Mouse (Mus musculus) forebrain, embryonic 13.5 days (tissue): ENCODE measurements around the gene Grk1. TPM values are rescaled to one million over a fixed set of nuclear protein-coding genes. Genes with fewer than 3 reads are reported as not detected.

Source experiments
- ATAC-seq: fragments of 200-750 bp; cut with Nextera tagmentation; 2 replicates; pipeline ENCODE4 v1.8.0; 2017
- H3K27ac ChIP-seq: fragments of 300-500 bp; sonication (generic); 2 replicates; pipeline ENCODE4 v1.5.1; 2015; ENCODE audit warnings: inconsistent platforms, mild to moderate bottlenecking, moderate library complexity
- H3K27me3 ChIP-seq: fragments of 300-500 bp; sonication (generic); 2 replicates; pipeline ENCODE4 v1.6.1; 2015; ENCODE audit warnings: mild to moderate bottlenecking, inconsistent platforms
- H3K36me3 ChIP-seq: fragments of 300-500 bp; sonication (generic); 2 replicates; pipeline ENCODE4 v1.6.1; 2015; ENCODE audit warnings: mild to moderate bottlenecking, inconsistent platforms; ENCODE audit not compliant: poor library complexity, severe bottlenecking
- H3K4me1 ChIP-seq: fragments of 300-500 bp; sonication (generic); 2 replicates; pipeline ENCODE4 v1.6.1; 2015; ENCODE audit warnings: inconsistent platforms
- H3K4me2 ChIP-seq: fragments of 300-500 bp; sonication (generic); 2 replicates; pipeline ENCODE4 v1.6.1; 2015; ENCODE audit warnings: inconsistent platforms, mild to moderate bottlenecking, moderate library complexity
- H3K4me3 ChIP-seq: fragments of 300-500 bp; sonication (generic); 2 replicates; pipeline ENCODE4 v1.5.1; 2015; ENCODE audit warnings: mild to moderate bottlenecking, inconsistent platforms
- H3K9ac ChIP-seq: fragments of 300-500 bp; sonication (generic); 2 replicates; pipeline ENCODE4 v1.6.1; 2015; ENCODE audit warnings: mild to moderate bottlenecking, inconsistent platforms
- H3K9me3 ChIP-seq: fragments of 300-500 bp; sonication (generic); replicated peaks from 2 replicates; pipeline ENCODE4 v1.6.1; 2016; ENCODE audit warnings: inconsistent platforms
- WGBS: fragments of 180-500 bp; shearing (Covaris S2); methylation state at CpG from one replicate; pipeline ENCODE4 v1.1.7; 2015; 5-methylcytosine and 5-hydroxymethylcytosine counted together
- polyA plus RNA-seq: library from polyadenylated mRNA; unstranded; fragments of >200 nt; fragmentation: Nextera tagmentation; extraction: Ambion mirVana; gene quantifications from 2 replicates; pipeline ENCODE4 v1.2.1, GENCODE M21; 2015

Gene Grk1
- polyA plus RNA-seq, 1 experiment from 2014 or later = not detected

GRCm38 (mm10) chr8:13396725-13397124, 8.2 kb upstream of the Grk1 start, which contains the start of gene Atp4b:
Gene Atp4b, minus strand, starts transcription at chr8:13396825.
- H3K9ac ChIP-seq = no peak within 1 kb of the TSS
- no peaks in the 10 kb centered on the region for H3K9me3 ChIP-seq
- no peak within 1 kb of the TSS for H3K4me3 ChIP-seq
- 77% methylated on average over 5 of the region's 5 CpGs for WGBS
- H3K27me3 ChIP-seq = no peaks in the 10 kb centered on the region
- no peaks in the 10 kb centered on the region for H3K4me1 ChIP-seq
- H3K27ac ChIP-seq = no peak within 1 kb of the TSS
- no peaks in the 10 kb centered on the region for H3K36me3 ChIP-seq
- ATAC-seq = no peak
- no peak within 1 kb of the TSS for H3K4me2 ChIP-seq

GRCm38 (mm10) chr8:13403517-13403916, 1.4 kb upstream of the Grk1 start:
- H3K4me2 ChIP-seq = no peak overlapping the region
- H3K27ac ChIP-seq = no peak overlapping the region
- H3K9ac ChIP-seq = no peak overlapping the region
- WGBS = 76% methylated on average over 6 of the region's 6 CpGs
- no peaks in the 10 kb centered on the region for H3K27me3 ChIP-seq
- peaks cover 5% of the 10 kb centered on the region; the same call in 1 of the 2 replicates for H3K4me1 ChIP-seq
- H3K36me3 ChIP-seq = no peaks in the 10 kb centered on the region
- no peak overlapping the region for H3K4me3 ChIP-seq
- ATAC-seq = no peak
- H3K9me3 ChIP-seq = no peaks in the 10 kb centered on the region

DNA sequence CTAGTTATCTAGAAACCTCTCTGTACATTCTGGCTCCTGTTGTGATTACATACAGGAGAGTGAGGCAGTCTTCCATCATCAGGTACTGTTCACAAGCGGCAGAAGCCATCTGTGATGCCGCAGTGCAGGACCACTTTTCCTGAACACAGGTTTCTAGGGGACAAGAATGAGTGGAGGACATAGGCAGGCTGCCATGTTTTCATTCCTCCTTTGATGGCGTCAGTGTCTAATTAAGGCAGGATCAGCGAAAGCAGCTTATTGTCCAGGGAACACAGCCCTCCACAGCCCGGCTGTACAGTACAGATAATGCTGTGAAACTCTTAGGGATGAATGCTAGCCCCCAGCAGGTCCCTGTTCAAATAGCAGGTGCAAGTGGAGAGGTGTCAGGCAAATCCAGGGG, 1.1 kb downstream of the Grk1 start:
- H3K27ac ChIP-seq = no peak overlapping the region
- H3K36me3 ChIP-seq = no peaks in the 10 kb centered on the region
- ATAC-seq = no peak
- H3K9ac ChIP-seq = no peak overlapping the region
- H3K9me3 ChIP-seq = no peaks in the 10 kb centered on the region
- WGBS = 54% methylated on average over 5 of the region's 5 CpGs
- peaks cover 5% of the 10 kb centered on the region; the same call in 1 of the 2 replicates for H3K4me1 ChIP-seq
- H3K4me2 ChIP-seq = no peak overlapping the region
- no peaks in the 10 kb centered on the region for H3K27me3 ChIP-seq
- H3K4me3 ChIP-seq = no peak overlapping the region

- Histone ChIP-seq H3K4me2 (no peak overlapping the region), H3K4me1 (no peaks in the 10 kb centered on the region), H3K9ac (no peak overlapping the region), H3K27me3 (no peaks in the 10 kb centered on the region), H3K27ac (no peak overlapping the region), H3K36me3 (no peaks in the 10 kb centered on the region), H3K9me3 (no peaks in the 10 kb centered on the region), H3K4me3 (no peak overlapping the region)
- WGBS = 33% methylated on average over 6 of the region's 6 CpGs
- 0 out of 2 replicates have a peak, but pooled peaks have one; percentile 57 for ATAC-seq
Measured at GRCm38 (mm10) chr8:13411597-13411996, 6.7 kb downstream of the Grk1 start.

GRCm38 (mm10) chr8:13412891-13413558, 8.1 kb downstream of the Grk1 start:
- Histone ChIP-seq H3K36me3 (no peaks in the 10 kb centered on the region), H3K4me2 (no peak overlapping the region), H3K27ac (no peak overlapping the region), H3K27me3 (no peaks in the 10 kb centered on the region), H3K4me3 (no peak overlapping the region), H3K9ac (no peak overlapping the region), H3K9me3 (no peaks in the 10 kb centered on the region), H3K4me1 (no peaks in the 10 kb centered on the region)
- ATAC-seq = no peak
- 62% methylated on average over 13 of the region's 13 CpGs for WGBS

- no peaks in the 10 kb centered on the region for H3K27me3 ChIP-seq
- H3K36me3 ChIP-seq = no peaks in the 10 kb centered on the region
- H3K4me2 ChIP-seq = no peak overlapping the region
- 58% methylated on average over 12 of the region's 12 CpGs for WGBS
- no peaks in the 10 kb centered on the region for H3K4me1 ChIP-seq
- no peak overlapping the region for H3K27ac ChIP-seq
- no peaks in the 10 kb centered on the region for H3K9me3 ChIP-seq
- H3K4me3 ChIP-seq = no peak overlapping the region
- no peak overlapping the region for H3K9ac ChIP-seq
- no peak for ATAC-seq
Measured at GRCm38 (mm10) chr8:13413823-13414390, 9.0 kb downstream of the Grk1 start.

DNA sequence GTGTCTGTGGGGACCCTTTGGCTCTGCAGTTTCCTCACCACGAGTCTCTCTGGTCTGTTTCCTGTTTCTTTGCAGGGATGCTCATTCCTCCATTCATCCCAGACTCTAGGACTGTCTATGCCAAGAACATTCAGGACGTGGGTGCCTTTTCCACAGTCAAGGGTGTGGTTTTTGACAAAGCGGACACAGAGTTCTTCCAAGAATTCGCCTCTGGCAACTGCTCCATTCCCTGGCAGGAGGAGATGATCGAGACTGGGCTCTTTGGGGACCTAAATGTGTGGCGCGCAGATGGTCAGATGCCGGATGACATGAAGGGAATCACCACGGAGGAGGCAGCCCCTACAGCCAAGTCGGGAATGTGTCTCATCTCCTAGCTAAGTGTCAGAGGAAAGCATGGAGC, 11.0 kb downstream of the Grk1 start:
- Histone ChIP-seq H3K9me3 (no peaks in the 10 kb centered on the region), H3K4me1 (no peaks in the 10 kb centered on the region), H3K27me3 (no peaks in the 10 kb centered on the region), H3K36me3 (no peaks in the 10 kb centered on the region), H3K4me3 (no peak overlapping the region), H3K27ac (no peak overlapping the region), H3K9ac (no peak overlapping the region), H3K4me2 (no peak overlapping the region)
- ATAC-seq = no peak
- WGBS = 76% methylated on average over 10 of the region's 10 CpGs

DNA sequence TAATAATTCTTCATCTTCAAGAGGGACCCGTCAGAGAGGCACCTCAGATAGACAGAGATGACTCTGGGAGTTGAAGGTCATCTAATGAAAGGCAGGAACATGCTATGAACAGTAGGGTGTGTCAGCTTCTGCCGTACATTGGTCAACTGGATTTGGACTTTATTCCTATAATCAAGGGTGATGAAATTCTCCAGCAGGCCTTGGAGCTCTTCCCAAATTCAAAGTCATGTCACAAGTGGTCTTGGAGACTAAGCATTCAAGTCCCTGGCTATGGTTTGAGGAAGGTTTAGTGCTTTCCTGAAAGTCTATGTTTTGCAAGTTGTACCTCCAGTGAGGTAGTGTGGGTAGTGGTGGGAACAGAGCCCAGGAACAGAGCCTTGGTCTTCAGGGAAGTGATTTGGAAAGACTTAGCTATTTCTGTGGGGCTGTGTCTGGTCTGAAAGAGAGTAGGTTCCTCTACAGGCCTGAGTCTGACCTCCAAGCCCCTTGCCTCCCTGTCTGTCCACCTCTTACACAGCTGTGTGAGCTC, 14.3 kb downstream of the Grk1 start:
- no peak overlapping the region for H3K27ac ChIP-seq
- no peak overlapping the region for H3K9ac ChIP-seq
- H3K4me2 ChIP-seq = no peak overlapping the region
- no peaks in the 10 kb centered on the region for H3K27me3 ChIP-seq
- H3K4me1 ChIP-seq = no peaks in the 10 kb centered on the region
- no peaks in the 10 kb centered on the region for H3K36me3 ChIP-seq
- H3K4me3 ChIP-seq = no peak overlapping the region
- no peak for ATAC-seq
- WGBS = 71% methylated on average over 2 of the region's 2 CpGs
- no peaks in the 10 kb centered on the region; the same call in 1 of the 2 replicates for H3K9me3 ChIP-seq

DNA sequence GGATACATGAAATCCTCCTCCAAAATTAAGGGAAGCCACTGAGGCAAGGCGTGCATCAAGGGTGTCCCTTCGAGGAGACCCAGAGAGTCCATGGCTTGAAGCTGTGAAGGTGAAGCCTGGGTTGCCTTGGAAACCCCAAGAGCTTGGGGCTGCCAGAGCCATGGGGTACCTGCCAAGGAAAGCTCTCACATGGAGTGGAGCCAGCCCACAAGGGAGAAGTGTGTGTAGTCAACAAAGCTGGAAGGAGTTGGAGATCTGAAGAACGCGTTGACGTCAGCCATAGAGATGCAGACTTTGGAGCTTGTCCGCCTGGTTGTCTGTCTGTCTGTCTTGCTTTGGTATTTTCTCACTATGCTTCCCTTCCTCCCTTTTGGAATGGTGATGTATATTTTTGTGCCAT, 16.1 kb downstream of the Grk1 start:
- H3K4me1 ChIP-seq = no peaks in the 10 kb centered on the region
- 91% methylated on average over 6 of the region's 6 CpGs for WGBS
- H3K4me2 ChIP-seq = no peak overlapping the region
- no peak for ATAC-seq
- no peaks in the 10 kb centered on the region for H3K36me3 ChIP-seq
- H3K9me3 ChIP-seq = no peaks in the 10 kb centered on the region; the same call in 1 of the 2 replicates
- no peaks in the 10 kb centered on the region for H3K27me3 ChIP-seq
- no peak overlapping the region for H3K9ac ChIP-seq
- H3K27ac ChIP-seq = no peak overlapping the region
- H3K4me3 ChIP-seq = no peak overlapping the region

DNA sequence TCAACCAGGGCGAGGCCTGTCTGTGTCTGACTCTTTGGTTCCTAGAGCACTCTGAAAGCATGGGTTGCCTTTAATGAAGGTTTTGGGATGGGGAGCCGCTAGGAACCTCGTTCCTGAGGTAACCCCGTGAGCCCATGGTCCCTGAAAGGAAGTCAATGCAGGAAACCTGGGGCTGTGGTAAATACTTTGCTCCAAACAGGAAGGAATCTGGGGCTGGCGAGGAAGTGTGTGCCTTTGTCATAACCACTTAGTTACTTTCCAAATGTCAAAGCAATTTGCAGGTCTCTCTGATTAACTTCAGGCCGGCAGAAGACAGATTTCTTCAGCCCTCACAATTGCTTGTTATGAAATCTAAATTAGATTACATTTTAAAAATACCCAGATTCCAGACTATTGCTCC, 22.5 kb downstream of the Grk1 start:
- Histone ChIP-seq H3K9ac (no peak overlapping the region), H3K27ac (no peak overlapping the region), H3K4me1 (no peaks in the 10 kb centered on the region), H3K27me3 (no peaks in the 10 kb centered on the region), H3K9me3 (no peaks in the 10 kb centered on the region), H3K4me2 (no peak overlapping the region), H3K4me3 (no peak overlapping the region), H3K36me3 (no peaks in the 10 kb centered on the region)
- 83% methylated on average over 6 of the region's 6 CpGs for WGBS
- no peak for ATAC-seq

GRCm38 (mm10) chr8:13428156-13428555, 23.3 kb downstream of the Grk1 start:
- no peak overlapping the region for H3K27ac ChIP-seq
- 88% methylated on average over 9 of the region's 9 CpGs for WGBS
- H3K4me2 ChIP-seq = no peak overlapping the region
- H3K9me3 ChIP-seq = no peaks in the 10 kb centered on the region
- H3K4me1 ChIP-seq = no peaks in the 10 kb centered on the region
- no peak for ATAC-seq
- H3K36me3 ChIP-seq = no peaks in the 10 kb centered on the region
- no peak overlapping the region for H3K9ac ChIP-seq
- no peaks in the 10 kb centered on the region for H3K27me3 ChIP-seq
- H3K4me3 ChIP-seq = no peak overlapping the region

DNA sequence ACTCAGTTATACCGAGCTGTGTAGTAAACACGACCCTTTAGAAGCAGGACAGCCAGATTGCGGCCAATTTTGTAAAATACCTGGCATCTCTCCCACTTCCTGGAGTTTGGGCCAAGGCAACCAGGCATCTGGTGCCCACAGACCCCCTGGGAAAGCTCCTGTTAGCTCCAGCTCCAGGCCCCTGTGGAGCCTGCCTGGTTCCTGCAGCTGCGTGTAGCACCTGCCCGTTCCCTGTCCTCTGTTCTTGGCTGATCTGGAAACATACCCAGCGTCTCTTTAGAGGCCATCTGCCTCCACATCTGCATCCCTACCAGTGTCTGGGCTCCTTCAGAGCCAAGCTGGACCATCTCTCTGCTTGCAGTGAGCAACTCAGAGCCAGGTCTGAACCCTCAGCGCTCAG, 25.5 kb downstream of the Grk1 start:
- ATAC-seq = no peak

More for the DNA sequence above, 25.5 kb downstream of the Grk1 start:
- no peak overlapping the region for H3K4me2 ChIP-seq
- H3K27me3 ChIP-seq = peaks cover 20% of the 10 kb centered on the region
- no peaks in the 10 kb centered on the region for H3K4me1 ChIP-seq
- 80% methylated on average over 7 of the region's 7 CpGs for WGBS
- no peaks in the 10 kb centered on the region for H3K9me3 ChIP-seq
- H3K9ac ChIP-seq = no peak overlapping the region
- H3K4me3 ChIP-seq = no peak overlapping the region
- H3K36me3 ChIP-seq = no peaks in the 10 kb centered on the region
- H3K27ac ChIP-seq = no peak overlapping the region
